Mouse (Mus musculus): Measurements from ENCODE around the gene Gm11444. TPM values are rescaled to one million over a fixed set of nuclear protein-coding genes. Genes with fewer than 3 reads are reported as not detected.

Gene Gm11444
- total RNA-seq, 1 experiment, result not detected

DNA sequence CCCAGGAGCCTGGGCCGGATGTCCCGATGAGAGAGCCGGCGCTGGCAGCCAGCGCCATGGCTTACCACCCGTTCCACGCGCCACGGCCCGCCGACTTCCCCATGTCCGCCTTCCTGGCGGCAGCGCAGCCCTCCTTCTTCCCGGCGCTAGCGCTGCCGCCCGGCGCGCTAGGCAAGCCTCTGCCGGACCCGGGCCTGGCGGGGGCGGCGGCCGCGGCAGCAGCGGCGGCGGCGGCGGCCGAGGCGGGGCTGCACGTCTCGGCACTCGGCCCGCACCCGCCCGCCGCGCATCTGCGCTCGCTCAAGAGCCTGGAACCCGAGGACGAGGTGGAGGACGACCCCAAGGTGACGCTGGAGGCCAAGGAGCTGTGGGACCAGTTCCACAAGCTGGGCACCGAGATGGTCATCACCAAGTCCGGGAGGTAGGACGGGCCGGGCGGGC, 17.0 kb downstream of the Gm11444 start:
- TF ChIP-seq ZNF384 (IDR thresholded peaks at IDR 0.05; ENCODE audit: low read depth, low read length) (no peak), CHD2 (IDR thresholded peaks at IDR 0.05; ENCODE audit: low read depth, low read length) (no peak), MAFK (IDR thresholded peaks at IDR 0.05; ENCODE audit: insufficient read depth, low read depth, low read length) (no peak), HCFC1 (IDR thresholded peaks at IDR 0.05; ENCODE audit: borderline replicate concordance, insufficient read depth, low read length) (no peak), ZC3H11A (IDR thresholded peaks at IDR 0.05; ENCODE audit: borderline replicate concordance, low read depth, low read length) (no peak)
- H3K4me1 ChIP-seq (ENCODE audit: control insufficient read depth in 2 of 2, insufficient read depth in 2 of 2, low read length in 2 of 2, poor library complexity in 1 of 2), result peaks cover 0 to 5% of the 10 kb centered on the region in 2 experiments; a peak in 1 of 4 replicates
- peak overlapping the region; percentile 43 to 63; a peak in 3 of 4 replicates for H3K4me3 ChIP-seq (ENCODE audit: insufficient read depth in 1 of 2, low read depth in 1 of 2, low read length in 2 of 2, poor library complexity in 1 of 2, severe bottlenecking in 1 of 2)
- H3K27ac ChIP-seq (ENCODE audit: insufficient read depth, low read depth, low read length, poor library complexity, severe bottlenecking), result no peak overlapping the region
- H3K36me3 ChIP-seq (ENCODE audit: control insufficient read depth, insufficient read depth, low read length, poor library complexity, severe bottlenecking), result no peaks in the 10 kb centered on the region
- H3K9me3 ChIP-seq (ENCODE audit: control insufficient read depth, insufficient read depth, low read depth, low read length), result no peaks in the 10 kb centered on the region
- DNase-seq (ENCODE audit: low read depth, low spot score), result no peak
- in situ Hi-C loops (cut with MboI; ENCODE audit: low sequenced_read_pairs in 2 of 2, unreplicated experiment in 2 of 2), result no loop called here
- H3K9ac ChIP-seq (ENCODE audit: insufficient read depth, low read depth, low read length, poor library complexity, severe bottlenecking), result peak overlapping the region; percentile 45

DNA sequence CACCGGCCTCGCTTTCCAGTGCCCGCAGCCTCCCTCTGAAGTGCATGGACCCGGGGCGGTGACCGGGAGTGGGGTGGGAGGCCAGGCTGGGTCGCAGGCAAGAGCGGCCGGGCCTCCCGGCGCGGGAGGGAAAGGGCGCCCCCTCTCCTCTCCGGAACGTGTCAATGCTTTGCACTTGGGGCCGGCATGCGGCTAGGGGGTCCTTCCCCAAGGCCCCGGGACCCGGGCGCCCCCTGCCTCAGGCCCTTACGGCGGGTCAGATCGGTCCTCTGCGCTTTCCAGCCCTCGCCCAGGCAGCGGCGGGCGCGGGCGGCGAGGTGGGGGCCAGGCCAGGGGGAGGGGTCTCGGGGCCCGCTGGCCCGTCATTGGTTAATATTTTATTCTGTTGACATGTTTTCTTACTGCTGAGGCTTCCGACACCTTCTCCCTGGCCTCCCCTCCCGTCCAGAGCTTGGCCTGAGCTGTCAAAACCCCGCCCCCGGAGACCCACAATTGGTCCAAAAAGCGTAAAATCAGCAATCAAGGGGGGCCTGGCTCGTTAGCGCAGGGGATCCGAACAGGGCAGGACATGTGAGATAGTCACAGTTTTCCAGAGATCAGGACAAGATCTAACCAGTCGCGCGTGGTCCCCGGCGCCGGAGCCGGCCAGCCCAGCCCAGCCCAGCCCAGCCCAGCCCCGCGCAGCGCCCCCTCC, 17.8 kb downstream of the Gm11444 start, which contains the start of gene Tbx2:
TSS of gene Tbx2 (plus strand) at position 321 of the 694 bp plus-strand sequence.
- H3K27ac ChIP-seq (ENCODE audit: insufficient read depth, low read depth, low read length, poor library complexity, severe bottlenecking), result no peak within 1 kb of the TSS
- H3K4me3 ChIP-seq (ENCODE audit: insufficient read depth in 1 of 2, low read depth in 1 of 2, low read length in 2 of 2, poor library complexity in 1 of 2, severe bottlenecking in 1 of 2), result peak within 1 kb of the TSS; percentile 63
- no peaks in the 10 kb centered on the region for H3K9me3 ChIP-seq (ENCODE audit: control insufficient read depth, insufficient read depth, low read depth, low read length)
- in situ Hi-C loops (cut with MboI; ENCODE audit: low sequenced_read_pairs in 2 of 2, unreplicated experiment in 2 of 2), result no loop called here
- no peaks in the 10 kb centered on the region for H3K36me3 ChIP-seq (ENCODE audit: control insufficient read depth, insufficient read depth, low read length, poor library complexity, severe bottlenecking)
- no peak for TF ChIP-seq HCFC1 (IDR thresholded peaks at IDR 0.05; ENCODE audit: borderline replicate concordance, insufficient read depth, low read length)
- TF ChIP-seq MAFK (IDR thresholded peaks at IDR 0.05; ENCODE audit: insufficient read depth, low read depth, low read length), result no peak
- TF ChIP-seq CHD2 (IDR thresholded peaks at IDR 0.05; ENCODE audit: low read depth, low read length), result no peak
- TF ChIP-seq ZNF384 (IDR thresholded peaks at IDR 0.05; ENCODE audit: low read depth, low read length), result no peak
- no peak for TF ChIP-seq ZC3H11A (IDR thresholded peaks at IDR 0.05; ENCODE audit: borderline replicate concordance, low read depth, low read length)
- H3K4me1 ChIP-seq (ENCODE audit: control insufficient read depth in 2 of 2, insufficient read depth in 2 of 2, low read length in 2 of 2, poor library complexity in 1 of 2), result peaks cover 0 to 4% of the 10 kb centered on the region in 2 experiments; a peak in 1 of 4 replicates
- H3K9ac ChIP-seq (ENCODE audit: insufficient read depth, low read depth, low read length, poor library complexity, severe bottlenecking), result peak within 1 kb of the TSS; percentile 45
- no peak for DNase-seq (ENCODE audit: low read depth, low spot score)

GRCm38 (mm10) chr11:85831656-85832230, 18.4 kb downstream of the Gm11444 start:
- no peak overlapping the region for H3K27ac ChIP-seq (ENCODE audit: insufficient read depth, low read depth, low read length, poor library complexity, severe bottlenecking)
- in situ Hi-C loops (cut with MboI; ENCODE audit: low sequenced_read_pairs in 2 of 2, unreplicated experiment in 2 of 2), result no loop called here
- TF ChIP-seq ZNF384 (IDR thresholded peaks at IDR 0.05; ENCODE audit: low read depth, low read length), result no peak
- TF ChIP-seq CHD2 (IDR thresholded peaks at IDR 0.05; ENCODE audit: low read depth, low read length), result no peak
- no peak for TF ChIP-seq MAFK (IDR thresholded peaks at IDR 0.05; ENCODE audit: insufficient read depth, low read depth, low read length)

DNA sequence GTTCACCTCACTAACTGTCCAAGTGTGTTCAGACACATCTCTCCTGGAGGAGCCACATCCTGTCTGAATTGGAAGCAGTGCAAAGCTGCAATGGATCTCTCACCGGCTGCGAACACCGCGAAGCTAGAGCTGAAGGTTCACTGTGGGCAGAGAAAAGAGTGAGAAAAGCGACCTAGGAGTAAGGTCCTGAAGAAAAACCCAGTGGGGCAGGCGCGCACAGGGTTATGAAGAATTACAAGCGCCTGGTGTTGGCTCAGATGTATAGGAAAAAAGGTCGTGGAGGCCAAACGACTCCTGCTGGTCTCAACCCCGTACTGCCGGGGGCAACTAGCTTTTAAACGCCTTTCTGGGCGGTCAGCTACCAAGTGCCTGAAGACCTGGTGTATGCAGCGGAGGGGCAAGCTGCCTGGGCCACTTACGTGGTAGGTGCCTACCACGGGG, 19.2 kb downstream of the Gm11444 start:
- DNase-seq (ENCODE audit: low read depth, low spot score), result no peak
- in situ Hi-C loops (cut with MboI; ENCODE audit: low sequenced_read_pairs in 2 of 2, unreplicated experiment in 2 of 2), result no loop called here
- no peak for TF ChIP-seq MAFK (IDR thresholded peaks at IDR 0.05; ENCODE audit: insufficient read depth, low read depth, low read length)
- TF ChIP-seq HCFC1 (IDR thresholded peaks at IDR 0.05; ENCODE audit: borderline replicate concordance, insufficient read depth, low read length), result no peak
- TF ChIP-seq ZNF384 (IDR thresholded peaks at IDR 0.05; ENCODE audit: low read depth, low read length), result no peak
- no peak for TF ChIP-seq CHD2 (IDR thresholded peaks at IDR 0.05; ENCODE audit: low read depth, low read length)
- TF ChIP-seq ZC3H11A (IDR thresholded peaks at IDR 0.05; ENCODE audit: borderline replicate concordance, low read depth, low read length), result no peak
- Histone ChIP-seq H3K27ac (ENCODE audit: insufficient read depth, low read depth, low read length, poor library complexity, severe bottlenecking) (no peak overlapping the region), H3K36me3 (ENCODE audit: control insufficient read depth, insufficient read depth, low read length, poor library complexity, severe bottlenecking) (no peaks in the 10 kb centered on the region), H3K4me3 (ENCODE audit: insufficient read depth in 1 of 2, low read depth in 1 of 2, low read length in 2 of 2, poor library complexity in 1 of 2, severe bottlenecking in 1 of 2) (no peak overlapping the region), H3K9me3 (ENCODE audit: control insufficient read depth, insufficient read depth, low read depth, low read length) (no peaks in the 10 kb centered on the region), H3K9ac (ENCODE audit: insufficient read depth, low read depth, low read length, poor library complexity, severe bottlenecking) (no peak overlapping the region), H3K4me1 (ENCODE audit: control insufficient read depth in 2 of 2, insufficient read depth in 2 of 2, low read length in 2 of 2, poor library complexity in 1 of 2) (no peaks in the 10 kb centered on the region)

More at GRCm38 (mm10) chr11:85831656-85832230, 18.4 kb downstream of the Gm11444 start:
- Histone ChIP-seq H3K36me3 (ENCODE audit: control insufficient read depth, insufficient read depth, low read length, poor library complexity, severe bottlenecking) (no peaks in the 10 kb centered on the region), H3K9ac (ENCODE audit: insufficient read depth, low read depth, low read length, poor library complexity, severe bottlenecking) (peak overlapping the region; percentile 2; the same call in 1 of the 2 replicates), H3K4me1 (ENCODE audit: control insufficient read depth in 2 of 2, insufficient read depth in 2 of 2, low read length in 2 of 2, poor library complexity in 1 of 2) (no peaks in the 10 kb centered on the region), H3K9me3 (ENCODE audit: control insufficient read depth, insufficient read depth, low read depth, low read length) (no peaks in the 10 kb centered on the region), H3K4me3 (ENCODE audit: insufficient read depth in 1 of 2, low read depth in 1 of 2, low read length in 2 of 2, poor library complexity in 1 of 2, severe bottlenecking in 1 of 2) (peak overlapping the region; percentile 63)
- DNase-seq (ENCODE audit: low read depth, low spot score), result no peak
